Mouse (Mus musculus) liver, postnatal 0 days (tissue): ENCODE data around the gene Ficd. TPM values are rescaled to one million over a fixed set of nuclear protein-coding genes. Genes with fewer than 3 reads are reported as not detected.

Experiments used
- ATAC-seq: fragments of 200-750 bp; cut with Nextera tagmentation; 2 replicates; pipeline ENCODE4 v1.8.0; 2017; ENCODE audit warnings: mild to moderate bottlenecking, moderate library complexity
- DNase-seq: peaks from one replicate; pipeline ENCODE4 v3.0.0-alpha.2; 2016
- H3K27ac ChIP-seq: fragments of 300-500 bp; sonication (generic); 2 replicates; pipeline ENCODE4 v1.5.1; 2014; ENCODE audit warnings: antibody characterized with exemption, moderate library complexity, mild to moderate bottlenecking, low read depth
- H3K27me3 ChIP-seq: fragments of 300-500 bp; sonication (generic); 2 replicates; pipeline ENCODE4 v1.6.1; 2014; ENCODE audit warnings: low read length, control low read depth, mixed read lengths; ENCODE audit not compliant: insufficient read depth
- H3K36me3 ChIP-seq: fragments of 300-500 bp; sonication (generic); replicated peaks from 2 replicates; pipeline ENCODE4 v1.6.1; 2014; ENCODE audit warnings: mild to moderate bottlenecking, control low read depth, low read length, moderate library complexity, mixed read lengths; ENCODE audit not compliant: insufficient read depth
- H3K4me1 ChIP-seq: fragments of 300-500 bp; sonication (generic); 2 replicates; pipeline ENCODE4 v1.6.1; 2014; ENCODE audit warnings: antibody characterized with exemption, mild to moderate bottlenecking, control low read depth; ENCODE audit not compliant: insufficient read depth
- H3K4me2 ChIP-seq: fragments of 300-500 bp; sonication (generic); 2 replicates; pipeline ENCODE4 v1.6.1; 2014; ENCODE audit warnings: low read depth, mild to moderate bottlenecking, low read length, moderate library complexity, mixed read lengths
- H3K4me3 ChIP-seq: fragments of 300-500 bp; sonication (generic); 2 replicates; pipeline ENCODE4 v1.5.1; 2014; ENCODE audit warnings: low read depth, low read length
- H3K9ac ChIP-seq: fragments of 300-500 bp; sonication (generic); replicated peaks from 2 replicates; pipeline ENCODE4 v1.6.1; 2014; ENCODE audit warnings: mild to moderate bottlenecking, moderate library complexity
- H3K9me3 ChIP-seq: fragments of 300-500 bp; sonication (generic); 2 replicates; pipeline ENCODE4 v1.6.1; 2016; ENCODE audit warnings: mild to moderate bottlenecking, control low read depth, low read length, mixed read lengths
- CTCF ChIP-seq: sonication (generic); IDR thresholded peaks from 2 replicates; pipeline ENCODE4 v1.5.1; 2016; ENCODE audit warnings: antibody characterized with exemption, low read depth
- EP300 ChIP-seq: IDR thresholded peaks from 2 replicates; pipeline ENCODE4 v1.6.1; 2016; ENCODE audit warnings: antibody characterized with exemption, low read depth, mild to moderate bottlenecking
- WGBS: fragments of 180-500 bp; shearing (Covaris S2); extraction: QIAGEN DNeasy Blood & Tissue Kit; methylation state at CpG from one replicate; pipeline ENCODE4 v1.1.7; 2014; ENCODE audit not compliant: insufficient replicate concordance; 5-methylcytosine and 5-hydroxymethylcytosine counted together
- polyA plus RNA-seq: library from polyadenylated mRNA; unstranded; fragments of >200 nt; fragmentation: Nextera tagmentation; extraction: Ambion mirVana; gene quantifications from 2 replicates; pipeline ENCODE4 v1.2.1, GENCODE M21; 2015

Gene Ficd
- polyA plus RNA-seq, 1 experiment from 2014 or later, result 2.8 TPM

GRCm38 (mm10) chr5:113728011-113728410 is 7.6 kb upstream of the Ficd start:
- 72% methylated on average over 7 of the region's 7 CpGs for WGBS
- Histone ChIP-seq H3K4me2 (no peak overlapping the region), H3K9me3 (no peaks in the 10 kb centered on the region), H3K27me3 (no peaks in the 10 kb centered on the region), H3K36me3 (no peaks in the 10 kb centered on the region), H3K27ac (no peak overlapping the region), H3K4me3 (no peak overlapping the region), H3K9ac (no peak overlapping the region), H3K4me1 (no peaks in the 10 kb centered on the region)
- no peak for DNase-seq
- TF ChIP-seq CTCF, result no peak
- TF ChIP-seq EP300, result no peak
- no peak for ATAC-seq

- H3K9me3 ChIP-seq, result no peaks in the 10 kb centered on the region
- H3K4me1 ChIP-seq, result no peaks in the 10 kb centered on the region
- no peak overlapping the region for H3K27ac ChIP-seq
- no peak overlapping the region for H3K4me2 ChIP-seq
- WGBS, result 70% methylated on average over 7 of the region's 7 CpGs
- H3K36me3 ChIP-seq, result no peaks in the 10 kb centered on the region
- DNase-seq, result no peak
- no peak overlapping the region for H3K4me3 ChIP-seq
- no peak for ATAC-seq
- H3K27me3 ChIP-seq, result no peaks in the 10 kb centered on the region
- TF ChIP-seq CTCF (no peak), EP300 (no peak)
- H3K9ac ChIP-seq, result no peak overlapping the region
Observed at GRCm38 (mm10) chr5:113728691-113729090, 6.9 kb upstream of the Ficd start.

GRCm38 (mm10) chr5:113730641-113731121 is 4.9 kb upstream of the Ficd start:
- Histone ChIP-seq H3K27me3 (no peaks in the 10 kb centered on the region), H3K36me3 (no peaks in the 10 kb centered on the region), H3K4me3 (no peak overlapping the region), H3K4me2 (no peak overlapping the region), H3K27ac (no peak overlapping the region), H3K9ac (no peak overlapping the region), H3K4me1 (0 out of 2 replicates have a peak, but pooled peaks cover 3% of the 10 kb centered on the region), H3K9me3 (no peaks in the 10 kb centered on the region)
- DNase-seq, result no peak
- WGBS, result 66% methylated on average over 7 of the region's 7 CpGs
- ATAC-seq, result no peak
- TF ChIP-seq CTCF, result no peak
- TF ChIP-seq EP300, result no peak

GRCm38 (mm10) chr5:113731174-113731573 is 4.4 kb upstream of the Ficd start:
- ATAC-seq (no peak), DNase-seq (no peak)
- Histone ChIP-seq H3K27me3 (no peaks in the 10 kb centered on the region), H3K27ac (no peak overlapping the region), H3K4me3 (no peak overlapping the region), H3K4me1 (peaks cover 5% of the 10 kb centered on the region; the same call in 1 of the 2 replicates), H3K4me2 (no peak overlapping the region), H3K9ac (no peak overlapping the region), H3K9me3 (no peaks in the 10 kb centered on the region), H3K36me3 (no peaks in the 10 kb centered on the region)
- WGBS, result 77% methylated on average over 7 of the region's 7 CpGs
- TF ChIP-seq EP300 (no peak), CTCF (no peak)

- Histone ChIP-seq H3K27ac (no peak overlapping the region), H3K4me3 (no peak overlapping the region), H3K9me3 (no peaks in the 10 kb centered on the region), H3K27me3 (no peaks in the 10 kb centered on the region), H3K4me2 (no peak overlapping the region), H3K4me1 (peaks cover 15% of the 10 kb centered on the region), H3K9ac (no peak overlapping the region), H3K36me3 (no peaks in the 10 kb centered on the region)
- 35% methylated on average over 6 of the region's 6 CpGs for whole genome bisulfite sequencing
- ATAC-seq (no peak), DNase-seq (peak; percentile 64)
- TF ChIP-seq CTCF, result peak; percentile 73
- no peak for TF ChIP-seq EP300
Observed at GRCm38 (mm10) chr5:113732182-113732581, 3.4 kb upstream of the Ficd start.

GRCm38 (mm10) chr5:113734376-113734775 is 1.2 kb upstream of the Ficd start:
- DNase-seq, result peak; percentile 31

GRCm38 (mm10) chr5:113735023-113735344 is 619 bp upstream of the Ficd start:
- no peak for DNase-seq
- peak; percentile 55 for ATAC-seq
- Histone ChIP-seq H3K4me3 (peak overlapping the region; percentile 60), H3K4me2 (peak overlapping the region; percentile 88), H3K9ac (peak overlapping the region; percentile 59), H3K9me3 (no peaks in the 10 kb centered on the region), H3K27ac (peak overlapping the region; percentile 88), H3K27me3 (no peaks in the 10 kb centered on the region), H3K4me1 (peaks cover 15% of the 10 kb centered on the region), H3K36me3 (peaks cover 21% of the 10 kb centered on the region)
- TF ChIP-seq CTCF (no peak), EP300 (no peak)
- 19% methylated on average over 7 of the region's 7 CpGs for WGBS

More at GRCm38 (mm10) chr5:113734376-113734775, 1.2 kb upstream of the Ficd start:
- peak overlapping the region; percentile 88 for H3K27ac ChIP-seq
- no peak for TF ChIP-seq EP300
- no peak for TF ChIP-seq CTCF
- no peak overlapping the region for H3K9ac ChIP-seq
- WGBS, result 65% methylated on average over 5 of the region's 5 CpGs
- peaks cover 15% of the 10 kb centered on the region for H3K4me1 ChIP-seq
- H3K27me3 ChIP-seq, result no peaks in the 10 kb centered on the region
- H3K36me3 ChIP-seq, result peaks cover 15% of the 10 kb centered on the region; the same call in 1 of the 2 replicates
- no peak overlapping the region for H3K4me2 ChIP-seq
- H3K4me3 ChIP-seq, result no peak overlapping the region
- H3K9me3 ChIP-seq, result no peaks in the 10 kb centered on the region
- ATAC-seq, result no peak
